Mouse (Mus musculus) layer of hippocampus, adult 18-20 months (tissue): ENCODE results near the gene Tbc1d30. TPM values are rescaled to one million over a fixed set of nuclear protein-coding genes. Genes with fewer than 3 reads are reported as not detected.

Experiments used
- DNase-seq, 2 experiments: peaks; one replicate each; pipeline ENCODE4 v3.0.0; 2022; ENCODE audit warnings: low spot score in 2 of 2
- long read RNA-seq: library from polyadenylated mRNA; stranded (forward); transcript quantifications from one replicate; pipeline ENCODE4 v2.0.0, GENCODE M21; 2021
- total RNA-seq, 2 experiments: library from RNA; stranded (reverse); gene quantifications; 2 replicates each; pipeline ENCODE4 v1.2.3; 2021

Tbc1d30 gene
- total RNA-seq = 10 to 100 TPM; 38.8 to 40.3 TPM
- long read RNA-seq, full-length matches to known transcripts = 11 of 20 reads
- long read RNA-seq, partial matches to known transcripts = 1 of 20 reads
- long read RNA-seq, other reads (novel, unspliced or antisense) = 8 of 20 reads

GRCm38 (mm10) chr10:121351066-121351581 lies at the start of gene Tbc1d30:
TSS of gene Tbc1d30 (minus strand) at chr10:121351278.
- DNase-seq = no peak

GRCm38 (mm10) chr10:121398599-121398998 lies 47.5 kb upstream of the Tbc1d30 start:
- no peak for DNase-seq

- DNase-seq = no peak
These were observed 44.6 kb upstream of the Tbc1d30 start for GRCm38 (mm10) chr10:121395542-121396176.

GRCm38 (mm10) chr10:121394789-121395325 lies 43.8 kb upstream of the Tbc1d30 start:
- no peak for DNase-seq

- no peak for DNase-seq
These were observed 43.2 kb upstream of the Tbc1d30 start for GRCm38 (mm10) chr10:121394270-121394669.

- DNase-seq = no peak
These were observed 40.8 kb upstream of the Tbc1d30 start for GRCm38 (mm10) chr10:121391901-121392300.

- DNase-seq = no peak
These were observed 39.5 kb upstream of the Tbc1d30 start for GRCm38 (mm10) chr10:121390602-121391001.

GRCm38 (mm10) chr10:121386347-121386746 lies 35.3 kb upstream of the Tbc1d30 start:
- no peak for DNase-seq

GRCm38 (mm10) chr10:121385695-121386094 lies 34.6 kb upstream of the Tbc1d30 start:
- no peak for DNase-seq

GRCm38 (mm10) chr10:121384710-121385109 lies 33.6 kb upstream of the Tbc1d30 start:
- DNase-seq = no peak

- DNase-seq = no peak
These were observed 30.2 kb upstream of the Tbc1d30 start for GRCm38 (mm10) chr10:121381280-121381679.

GRCm38 (mm10) chr10:121379387-121379786 lies 28.3 kb upstream of the Tbc1d30 start:
- no peak for DNase-seq

GRCm38 (mm10) chr10:121376530-121377271 lies 25.6 kb upstream of the Tbc1d30 start:
- no peak for DNase-seq

- DNase-seq = no peak
These were observed 24.8 kb upstream of the Tbc1d30 start for GRCm38 (mm10) chr10:121375649-121376493.

GRCm38 (mm10) chr10:121374693-121375620 lies 23.9 kb upstream of the Tbc1d30 start:
- peak in 1 of 2 experiments; percentile 60 for DNase-seq

GRCm38 (mm10) chr10:121374013-121374412 lies 22.9 kb upstream of the Tbc1d30 start:
- no peak for DNase-seq

- no peak for DNase-seq
These were observed 19.7 kb upstream of the Tbc1d30 start for GRCm38 (mm10) chr10:121370777-121371176.

- DNase-seq = no peak
These were observed 17.8 kb upstream of the Tbc1d30 start for GRCm38 (mm10) chr10:121368783-121369465.

- DNase-seq = no peak
These were observed 16.7 kb upstream of the Tbc1d30 start for GRCm38 (mm10) chr10:121367780-121368179.
